Mouse (Mus musculus) cerebellum, postnatal 4 days (tissue): ENCODE data around the gene Inpp5a.

Experiments
- DNase-seq, 2 experiments: peaks; one replicate each; pipeline ENCODE4 v3.0.0; 2022; ENCODE audit warnings: low spot score in 2 of 2, mixed read lengths in 1 of 2

The Inpp5a gene

DNA sequence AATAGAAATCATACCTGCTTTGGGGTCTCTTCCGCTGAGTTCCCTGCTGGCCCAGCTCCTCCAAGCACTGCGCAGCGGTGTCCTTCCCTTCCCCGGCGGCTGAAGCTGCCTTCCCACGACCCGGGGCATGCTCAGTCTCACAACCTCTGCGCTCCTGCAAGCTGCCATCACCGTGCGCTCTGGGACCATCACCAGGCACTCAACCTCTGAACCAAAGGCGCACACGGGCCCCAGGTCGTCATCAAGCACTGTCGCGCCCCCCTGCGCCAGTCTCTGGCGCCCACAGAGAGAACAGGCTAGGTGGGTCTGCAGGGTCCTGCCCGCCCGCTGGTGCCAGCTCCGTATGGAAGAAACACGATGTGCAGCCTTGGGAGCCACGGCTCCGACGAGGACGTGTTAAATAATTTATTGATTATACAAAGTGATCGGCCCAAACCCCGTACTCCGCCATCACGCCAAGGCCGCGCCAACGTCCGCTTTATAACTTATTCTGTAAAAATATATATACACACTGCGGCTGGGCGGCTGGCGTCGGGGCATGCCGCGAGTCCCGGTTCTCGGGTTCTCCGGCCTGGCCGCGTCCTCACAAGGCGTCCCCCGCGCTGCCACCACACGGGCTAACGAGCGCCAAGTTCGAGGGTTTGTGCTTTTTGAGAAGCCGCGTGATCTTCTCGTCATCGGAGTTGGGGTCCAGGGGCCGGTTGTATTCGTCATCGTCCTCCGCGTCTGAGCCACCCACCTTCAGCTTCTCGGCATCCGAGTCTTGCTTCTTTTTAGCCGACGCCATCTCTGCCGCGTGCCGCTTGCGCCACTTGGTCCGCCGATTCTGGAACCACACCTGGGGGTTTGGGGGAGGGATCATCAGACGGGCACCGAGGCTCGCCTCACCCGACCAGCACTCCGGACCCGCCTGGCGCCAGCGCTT is 192.2 kb downstream of the Inpp5a start:
- DNase-seq = no peak

DNA sequence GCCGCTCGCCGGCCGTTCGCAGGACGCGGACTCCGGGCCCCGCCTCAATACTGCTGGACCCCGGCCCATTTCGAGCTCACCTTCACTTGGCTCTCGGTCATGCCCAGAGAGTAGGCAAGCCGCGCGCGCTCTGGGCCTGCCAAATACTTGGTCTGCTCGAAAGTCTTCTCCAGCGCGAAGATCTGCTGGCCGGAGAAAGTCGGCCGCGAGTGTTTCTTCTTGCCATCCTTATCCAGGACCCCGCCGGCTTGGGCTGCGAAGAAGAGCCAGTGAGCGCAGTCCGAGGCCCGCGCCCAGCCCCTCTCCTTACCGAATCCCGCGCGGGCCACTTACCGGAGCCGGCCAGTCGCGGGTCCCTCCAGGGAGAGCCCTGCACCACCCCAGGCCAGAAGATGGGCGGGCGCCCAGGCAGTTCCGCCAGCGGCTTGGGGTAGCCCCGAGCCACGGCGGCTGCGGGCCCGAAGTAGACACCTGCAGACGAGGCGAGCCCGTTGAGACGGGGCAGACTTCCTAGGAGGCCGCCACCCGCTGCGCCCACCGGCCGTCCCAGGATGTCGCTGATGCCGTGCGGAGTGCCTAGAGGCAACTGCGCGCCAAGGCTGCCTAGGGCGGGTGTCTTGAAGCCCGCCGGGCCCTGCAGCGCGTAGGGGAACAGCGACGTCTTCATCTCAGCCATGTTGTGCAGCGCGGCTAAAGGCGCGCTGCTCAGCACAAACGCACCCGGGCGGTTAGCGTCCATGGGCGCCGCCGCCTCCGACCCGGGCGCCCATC is 193.1 kb downstream of the Inpp5a start:
- peak in 1 of 2 experiments; percentile 20 for DNase-seq

DNA sequence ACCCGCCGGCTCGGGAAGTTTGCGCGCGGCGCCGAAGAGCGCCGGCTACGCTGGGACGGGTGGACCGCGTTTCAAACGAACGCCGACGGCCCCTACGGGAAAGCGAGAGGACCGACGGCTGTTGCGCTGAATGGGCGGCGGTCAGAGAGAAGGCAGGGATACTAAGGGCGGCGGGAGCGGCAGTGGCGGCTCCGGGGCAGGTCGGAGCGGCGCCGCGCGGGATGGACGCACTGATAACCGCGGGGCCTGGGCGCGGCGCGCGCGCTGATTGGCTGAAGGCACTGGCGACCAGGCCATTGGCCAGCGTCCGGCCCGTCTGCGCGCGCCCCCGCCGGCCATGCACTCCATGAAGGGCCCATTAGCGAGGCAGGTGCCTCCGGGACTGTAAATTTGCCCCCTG is 193.7 kb downstream of the Inpp5a start, which contains the start of gene Nkx6-2:
Nkx6-2 (minus strand) TSS at position 203 of the 400 bp plus-strand sequence.
- peak in 1 of 2 experiments; percentile 49 for DNase-seq

DNA sequence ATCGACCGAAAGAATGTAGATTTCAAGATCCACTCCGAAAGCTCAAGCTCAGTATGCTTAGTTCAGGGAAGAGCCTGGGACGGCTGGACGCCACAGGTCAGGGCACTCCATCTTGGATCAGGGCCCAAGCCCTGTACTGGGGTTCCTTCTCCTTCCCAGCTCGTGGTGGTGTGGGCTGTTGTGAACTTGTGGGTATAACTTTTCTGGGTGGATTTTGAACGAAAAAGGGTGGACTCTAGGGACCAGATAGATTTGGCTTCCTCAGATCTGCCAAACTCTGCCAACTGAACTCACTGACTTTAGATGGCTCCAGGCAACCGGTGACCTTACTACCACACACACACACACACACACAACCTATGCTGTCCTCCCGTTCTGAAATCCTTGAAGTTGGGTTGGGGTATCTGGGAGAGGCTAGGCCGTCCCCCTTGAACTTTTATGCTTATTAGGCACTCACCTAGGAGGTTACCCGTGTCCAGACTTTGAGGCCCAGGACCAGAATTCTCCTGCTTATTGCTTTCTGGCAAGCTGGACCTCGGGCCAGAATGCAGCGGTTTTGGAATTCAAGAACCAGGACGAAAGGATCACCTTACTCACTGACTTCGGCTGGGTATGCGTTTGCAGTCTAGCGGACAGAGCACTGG is 194.3 kb downstream of the Inpp5a start:
- DNase-seq = no peak

DNA sequence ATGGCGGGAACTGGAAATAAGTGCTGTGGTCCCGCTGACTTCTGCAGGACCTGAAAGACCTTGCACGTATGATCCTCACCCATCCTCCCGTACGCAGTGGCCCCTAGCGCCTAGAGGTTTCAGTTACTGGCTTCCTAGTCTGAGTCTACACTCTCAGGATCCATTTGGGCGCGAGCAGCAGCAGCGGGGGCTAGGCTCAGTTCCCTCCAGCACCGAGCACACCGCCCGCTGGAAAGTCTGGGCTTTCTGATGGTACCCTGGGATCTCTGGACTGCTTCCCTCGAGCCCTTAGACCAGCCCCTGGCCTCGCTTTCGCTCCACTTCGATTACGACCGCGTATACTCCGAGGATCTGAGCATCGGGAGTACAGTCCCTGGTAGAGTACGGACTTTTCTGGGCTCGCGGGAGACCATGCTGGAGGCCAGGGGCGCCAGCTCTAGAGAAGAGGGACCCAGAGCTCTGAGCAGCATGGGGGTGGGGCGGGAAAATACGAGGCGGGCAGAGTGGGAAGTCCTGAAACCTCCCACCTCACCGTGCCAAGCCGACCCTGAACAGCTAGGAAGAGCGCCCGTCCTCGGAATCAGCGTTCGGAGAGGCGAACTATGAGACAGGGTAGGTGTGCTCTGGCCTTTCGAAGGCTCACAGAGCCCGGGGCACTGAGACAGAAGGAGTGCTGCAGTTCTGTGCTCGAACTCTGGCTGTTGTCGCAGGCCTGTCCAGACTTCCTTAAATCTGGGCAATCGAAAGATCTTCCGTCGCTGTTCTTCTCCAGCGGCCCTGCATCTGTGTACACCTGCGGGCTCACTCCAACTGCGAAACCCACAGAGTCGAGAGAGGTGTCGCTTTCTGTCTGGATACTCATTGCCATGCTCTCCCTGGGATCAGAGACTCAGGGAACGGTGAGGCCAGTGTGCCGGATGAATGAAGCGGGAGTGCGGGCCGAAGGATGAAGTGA is 195.6 kb downstream of the Inpp5a start:
- no peak for DNase-seq

DNA sequence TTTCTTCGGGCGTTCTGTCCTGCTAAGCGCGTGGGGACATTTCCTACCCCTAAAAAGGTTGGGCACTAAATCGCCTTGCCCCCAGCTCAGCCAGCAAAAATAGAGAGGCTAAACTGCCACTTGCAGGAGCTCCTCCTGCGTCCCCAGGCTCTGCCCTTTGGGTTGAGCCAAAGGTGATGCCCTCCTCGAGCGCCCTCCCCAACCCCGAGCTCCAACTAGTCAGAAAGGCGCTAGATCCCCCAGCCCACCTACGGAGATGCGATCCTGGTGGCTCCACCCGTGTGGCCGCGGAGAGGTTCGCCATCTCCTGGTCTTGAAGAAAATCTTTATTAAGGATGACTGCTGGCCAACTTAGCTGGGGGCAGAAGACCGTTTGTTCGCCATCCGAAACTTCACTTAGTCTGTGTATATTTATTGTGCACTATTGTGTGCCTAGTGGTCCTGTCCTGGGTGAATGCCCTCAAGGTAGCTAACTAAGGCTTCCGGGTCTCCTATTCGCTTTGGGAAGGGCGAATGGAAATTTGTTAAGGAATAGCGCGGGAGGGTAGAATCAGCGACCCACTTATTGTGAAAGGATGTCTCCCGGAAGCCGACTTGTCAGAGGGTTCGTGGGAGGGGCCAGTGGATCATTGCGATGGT is 196.4 kb downstream of the Inpp5a start:
- no peak for DNase-seq

DNA sequence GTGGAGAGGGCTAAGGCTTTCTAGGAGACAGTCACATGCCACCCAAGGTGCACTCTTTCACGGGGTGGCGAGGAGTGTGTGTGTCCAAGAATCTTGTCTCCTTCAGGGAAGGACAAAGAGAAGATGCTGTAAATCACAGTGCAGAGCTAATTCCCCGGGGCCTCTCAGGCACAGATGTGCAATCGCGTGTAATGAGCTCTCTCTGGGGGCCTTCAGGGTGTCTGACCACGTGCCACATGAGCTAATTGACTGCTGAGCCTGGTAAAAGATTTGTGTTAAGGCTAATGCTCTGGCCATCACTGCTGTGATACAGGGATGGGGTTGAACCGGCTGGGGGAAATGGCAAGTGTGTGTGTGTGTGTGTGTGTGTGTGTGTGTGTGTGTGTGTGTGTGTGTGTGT is 199.0 kb downstream of the Inpp5a start:
- DNase-seq = no peak

DNA sequence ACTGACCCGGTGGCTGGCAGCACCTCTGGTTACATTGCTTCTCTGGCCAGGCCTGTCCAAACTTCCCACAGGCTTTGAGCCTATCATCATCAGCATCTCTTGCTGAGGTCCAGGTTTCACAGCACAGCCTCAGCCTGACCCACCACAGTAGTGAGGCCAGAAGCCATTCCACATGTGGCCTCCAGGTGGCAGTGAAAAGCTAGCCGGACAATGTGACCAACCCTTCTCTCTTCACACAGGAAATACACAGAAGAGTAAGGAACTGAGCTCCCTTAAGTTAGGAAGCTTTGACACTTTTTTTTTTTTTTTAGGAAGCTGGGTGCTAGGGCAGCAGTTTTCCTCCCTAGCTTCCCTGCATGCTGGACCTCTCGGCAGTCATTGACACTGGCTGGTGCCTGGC is 201.4 kb downstream of the Inpp5a start:
- peak; percentile 35 to 61 for DNase-seq

DNA sequence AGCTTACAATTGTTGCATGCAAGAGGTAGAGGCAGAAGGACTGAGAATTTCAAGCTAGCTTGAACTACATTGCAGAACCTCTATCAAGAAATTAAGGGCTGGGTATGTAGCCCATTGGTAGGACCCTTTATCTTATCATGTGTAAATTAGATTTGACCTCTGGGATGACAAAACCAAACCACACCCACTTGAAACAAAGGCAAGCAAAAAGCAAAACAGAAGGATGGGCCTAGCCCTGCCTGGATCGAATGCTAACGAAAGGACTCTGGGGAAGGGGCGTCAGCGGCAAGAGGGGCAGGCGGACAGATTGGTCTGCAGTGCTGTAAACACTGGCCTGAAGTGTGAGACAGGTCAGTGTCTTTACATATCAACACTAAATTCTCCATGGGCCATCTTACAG is 202.4 kb downstream of the Inpp5a start:
- no peak for DNase-seq

DNA sequence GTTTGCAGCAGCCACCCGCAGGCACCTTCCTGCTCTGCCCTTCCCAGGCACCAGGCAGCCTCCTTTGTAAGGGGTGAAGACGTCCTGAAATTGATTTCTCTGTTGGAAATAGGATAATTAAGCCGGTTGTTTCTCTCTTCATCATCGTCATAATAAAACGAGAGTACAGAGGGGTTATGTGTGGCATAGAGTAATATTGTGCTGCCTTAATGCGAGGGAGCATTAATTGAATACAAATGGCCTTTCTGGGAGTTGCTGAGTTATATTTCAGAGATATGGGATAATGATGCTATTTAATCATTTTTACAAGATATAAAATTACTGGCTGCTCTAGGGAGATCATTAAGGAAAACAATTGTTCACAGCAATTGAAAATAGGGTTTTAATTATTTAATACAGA is 206.4 kb downstream of the Inpp5a start:
- no peak for DNase-seq

DNA sequence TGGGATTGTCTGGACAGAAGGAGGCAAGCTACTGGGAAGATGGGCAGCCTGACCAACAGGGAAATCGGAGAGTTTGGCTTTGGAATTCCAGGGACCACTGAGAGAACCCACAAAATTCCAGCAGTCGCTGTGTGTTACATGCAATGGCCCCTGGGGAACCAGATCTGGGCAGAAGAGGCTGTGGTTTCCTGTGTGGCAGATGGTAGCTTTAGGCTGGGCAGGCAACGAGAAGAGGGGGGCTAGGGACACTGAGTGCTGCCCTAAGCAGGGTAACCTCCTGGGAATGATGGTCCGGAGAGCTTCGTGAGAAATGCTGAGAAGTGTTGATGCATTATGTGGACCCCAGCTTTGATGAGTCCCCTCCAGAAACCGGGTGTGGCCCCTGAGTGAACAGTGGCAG is 207.0 kb downstream of the Inpp5a start:
- DNase-seq = no peak

DNA sequence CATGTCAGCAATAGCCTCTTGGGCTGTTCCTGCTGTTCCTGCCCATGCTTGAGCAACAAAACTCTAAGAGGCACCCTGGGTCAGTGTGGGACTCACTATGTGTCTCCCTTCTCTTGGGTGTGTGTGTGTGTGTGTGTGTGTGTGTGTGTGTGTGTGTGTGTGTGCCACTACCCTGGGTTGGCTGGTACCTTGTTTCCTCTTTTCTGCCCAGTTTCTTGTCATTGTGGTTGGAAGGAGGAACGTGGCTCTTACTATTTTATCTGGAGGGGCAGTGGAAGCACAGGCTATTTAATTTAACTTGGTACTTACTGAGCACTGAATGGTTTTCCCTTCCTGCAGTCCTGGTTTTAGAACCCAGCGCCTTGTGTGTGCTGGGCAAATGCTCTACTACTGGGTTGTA is 221.4 kb downstream of the Inpp5a start:
- DNase-seq = no peak

DNA sequence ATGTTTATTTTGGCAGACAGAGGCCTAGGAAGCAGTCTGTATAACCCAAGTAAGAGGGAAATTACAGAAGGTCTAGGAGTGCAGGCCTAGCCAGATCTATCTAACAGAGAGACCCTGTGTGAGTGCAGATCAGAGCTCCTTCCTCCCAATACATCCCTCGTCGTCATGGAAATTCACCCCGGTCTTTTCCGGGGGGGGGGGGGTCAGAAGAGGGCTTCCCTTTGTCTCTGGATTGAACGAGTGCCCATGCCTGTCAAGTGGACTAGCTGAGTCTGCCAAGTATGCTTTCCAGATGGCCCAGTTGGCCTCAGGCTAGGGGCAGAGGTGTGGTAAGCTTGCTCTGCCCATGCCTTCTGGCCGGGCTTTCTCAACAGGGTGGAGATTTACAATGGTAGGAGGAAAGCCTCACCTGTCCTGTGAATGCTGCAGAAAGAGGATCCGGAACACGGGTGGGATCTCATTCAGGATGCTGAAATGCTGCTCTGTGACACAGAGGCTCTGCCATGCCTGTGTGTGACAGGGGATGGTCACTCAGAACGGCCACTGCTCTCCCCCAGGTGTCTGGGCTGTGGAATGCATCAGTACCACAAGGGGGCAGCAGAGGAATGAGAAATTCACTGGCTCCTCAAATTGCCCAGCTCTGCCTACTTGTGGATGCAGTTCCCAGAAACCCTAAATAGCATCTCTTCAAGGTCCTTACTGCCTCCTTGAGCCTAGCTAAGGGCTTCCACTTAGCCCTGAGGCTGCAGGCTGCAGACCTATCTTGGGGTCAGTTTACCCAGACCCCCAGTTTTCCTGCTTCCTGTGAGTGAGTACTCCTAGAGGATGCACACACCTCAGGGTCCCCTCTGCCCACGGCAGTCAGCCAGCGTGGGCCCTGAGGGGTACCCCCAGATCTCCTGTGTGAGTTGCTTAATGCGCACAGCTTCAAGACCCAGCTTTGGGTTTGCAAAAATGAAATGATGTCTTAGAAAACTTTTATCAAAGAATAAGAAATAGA is 227.2 kb downstream of the Inpp5a start:
- DNase-seq = peak; percentile 65 to 82

DNA sequence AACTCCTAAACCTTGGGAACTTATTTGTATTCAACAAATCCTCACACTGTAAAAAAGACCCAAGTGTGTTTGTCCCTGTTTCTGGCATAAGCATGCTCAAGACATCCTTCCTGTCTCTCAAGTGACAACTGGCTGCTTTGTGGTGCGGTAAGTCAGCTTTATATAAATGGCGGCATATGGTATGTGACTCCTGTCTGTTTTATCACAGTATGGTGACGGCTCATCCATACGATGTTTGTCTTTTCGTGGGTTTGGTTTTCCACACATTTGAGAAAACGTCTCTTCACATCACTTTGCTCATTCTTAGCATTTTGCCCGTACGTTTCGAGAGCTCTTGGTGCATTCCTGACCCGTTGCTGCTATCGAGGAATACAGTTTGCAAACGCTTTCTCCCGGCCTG is 233.7 kb downstream of the Inpp5a start:
- no peak for DNase-seq

DNA sequence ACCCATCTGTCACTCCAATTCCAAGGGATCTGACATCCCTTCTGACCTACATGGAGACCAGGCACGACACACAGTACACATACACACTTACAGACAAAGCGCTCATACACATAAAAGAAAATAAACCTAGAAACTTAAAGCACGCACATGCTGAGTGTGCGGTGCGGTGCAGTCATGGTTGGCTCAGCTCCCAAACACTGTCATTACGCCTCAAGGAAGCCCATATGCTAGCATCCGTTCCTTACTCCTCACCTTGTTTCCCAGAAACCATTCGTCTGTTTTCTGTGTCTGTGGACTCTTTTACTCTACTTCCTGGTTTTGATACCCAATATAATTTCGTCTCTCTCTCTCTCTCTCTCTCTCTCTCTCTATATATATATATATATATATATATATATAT is 236.2 kb downstream of the Inpp5a start:
- DNase-seq = no peak
